ENCODE assay signal across 8 mouse cellular contexts in genomic region chr6:8948471-8949411, GRCm38 (mm10). TPM values are rescaled to one million over a fixed set of nuclear protein-coding genes. Genes with fewer than 3 reads are reported as not detected.
DNase-seq lines count a peak whose midpoint lies in the region; ATAC-seq lines count a peak whose summit lies in the region.

No protein-coding gene starts in this region.

- under 1% methylated on average over 68 of the region's 68 CpGs for WGBS in forebrain, embryonic 12.5 days
- 1% methylated on average over 68 of the region's 68 CpGs for WGBS in liver, embryonic 13.5 days (ENCODE audit: insufficient replicate concordance)

- peaks cover 71% of the 10 kb centered on the region for H3K27me3 ChIP-seq in forebrain, embryonic 12.5 days
- H3K27me3 ChIP-seq in liver, embryonic 13.5 days, result peaks cover 67% of the 10 kb centered on the region

- peak overlapping the region; percentile 57 for H3K9ac ChIP-seq in forebrain, embryonic 12.5 days
- H3K9ac ChIP-seq in liver, embryonic 13.5 days, result no peak overlapping the region

- ATAC-seq in forebrain, embryonic 12.5 days (ENCODE audit: low FRiP score), result peak; percentile 58
- ATAC-seq in liver, embryonic 13.5 days (ENCODE audit: low read depth), result no peak

- H3K36me3 ChIP-seq in forebrain, embryonic 12.5 days (replicated peaks), result no peaks in the 10 kb centered on the region
- no peaks in the 10 kb centered on the region for H3K36me3 ChIP-seq in liver, embryonic 13.5 days

- H3K4me3 ChIP-seq in forebrain, embryonic 12.5 days (replicated peaks), result peak overlapping the region; percentile 50
- peak overlapping the region; percentile 26 for H3K4me3 ChIP-seq in liver, embryonic 13.5 days (replicated peaks)

- DNase-seq in right cerebral cortex, postnatal 14 days, result peak; percentile 38
- no peak for DNase-seq in right cerebral cortex, postnatal 36 days (ENCODE audit: low spot score in 2 of 2)
- DNase-seq in c-Kit-positive CD71-negative TER-119-negative erythroid progenitor cells, embryonic 14.5 days (ENCODE audit: low read depth), result peak; percentile 30
- DNase-seq in induced T-regulatory cell, adult 2 months (ENCODE audit: low read depth), result peak; percentile 9
- peak; percentile 13 for DNase-seq in liver, embryonic 13.5 days
- DNase-seq in retina, embryonic 14.5 days (ENCODE audit: low spot score), result peak; percentile 75
- DNase-seq in left cerebral cortex, adult 9 months (ENCODE audit: low spot score in 2 of 2), result no peak

- H3K4me2 ChIP-seq in forebrain, embryonic 12.5 days, result peak overlapping the region; percentile 86
- H3K4me2 ChIP-seq in liver, embryonic 13.5 days, result peak overlapping the region; percentile 28; the same call in 1 of the 2 replicates

- no peak overlapping the region for H3K27ac ChIP-seq in forebrain, embryonic 12.5 days
- no peak overlapping the region for H3K27ac ChIP-seq in liver, embryonic 13.5 days

- peaks cover 42% of the 10 kb centered on the region for H3K4me1 ChIP-seq in forebrain, embryonic 12.5 days
- H3K4me1 ChIP-seq in liver, embryonic 13.5 days (replicated peaks), result no peaks in the 10 kb centered on the region

- no peaks in the 10 kb centered on the region for H3K9me3 ChIP-seq in forebrain, embryonic 12.5 days
- no peaks in the 10 kb centered on the region for H3K9me3 ChIP-seq in liver, embryonic 13.5 days (replicated peaks)

RNA-seq across cellular contexts. Expression of gene Nxph1, which starts 0.5 kb away (rescaled TPM):
- polyA plus RNA-seq in forebrain, embryonic 12.5 days (2016; fragmentation: Nextera tagmentation; extraction: Ambion mirVana), result 12.8 TPM in 2 replicates
- polyA plus RNA-seq in liver, embryonic 13.5 days (2015; fragmentation: Nextera tagmentation; extraction: Ambion mirVana), result 0.07 and 0.08 TPM in 2 replicates

Comparison
In these comparisons a context has a peak if more than half of its experiments do, and no peak if none do; other contexts are left out.
1. DNase-seq: peak in right cerebral cortex, postnatal 14 days (single experiment), c-Kit-positive CD71-negative TER-119-negative erythroid progenitor cells, embryonic 14.5 days (single experiment), induced T-regulatory cell, adult 2 months (single experiment), liver, embryonic 13.5 days (single experiment) and retina, embryonic 14.5 days (single experiment); none in right cerebral cortex, postnatal 36 days (0 of 2) and left cerebral cortex, adult 9 months (0 of 2).
2. RNA of gene Nxph1, which starts 0.5 kb away (polyA plus RNA-seq): 12.8 TPM in forebrain, embryonic 12.5 days; 0.07 to 0.08 TPM in liver, embryonic 13.5 days; every median in the first group is over 10 times any median in the second.